Mouse (Mus musculus) CH12.LX (cell line): ENCODE results near the gene Unc119. TPM values are rescaled to one million over a fixed set of nuclear protein-coding genes. Genes with fewer than 3 reads are reported as not detected.

ENCODE experiments used
- DNase-seq: peaks from one replicate; pipeline ENCODE4 v3.0.0-alpha.2; 2013; ENCODE audit errors: extremely low read depth
- H3K27ac ChIP-seq: 2 replicates; pipeline ENCODE4 v1.5.1; 2012; ENCODE audit warnings: low read depth, mild to moderate bottlenecking, control low read depth, moderate library complexity; ENCODE audit not compliant: insufficient read depth
- H3K27me3 ChIP-seq: replicated peaks from 2 replicates; pipeline ENCODE3; 2012; ENCODE audit warnings: inconsistent platforms
- H3K36me3 ChIP-seq, 2 experiments: replicated peaks in 1 of 2; 2 replicates each; pipeline versions ENCODE3 to v1.6.1; 2012; ENCODE audit warnings: inconsistent platforms in 1 of 2, low read length in 1 of 2, mild to moderate bottlenecking in 1 of 2, mixed read lengths in 1 of 2, moderate library complexity in 1 of 2; ENCODE audit not compliant: control insufficient read depth in 1 of 2, insufficient read depth in 1 of 2
- H3K4me1 ChIP-seq, 2 experiments: 2 replicates each; pipeline ENCODE4 v1.6.1; 2012; ENCODE audit warnings: inconsistent platforms in 1 of 2, moderate library complexity in 1 of 2; ENCODE audit not compliant: insufficient read depth in 2 of 2, control insufficient read depth in 1 of 2
- H3K4me2 ChIP-seq: 2 replicates; pipeline ENCODE4 v1.6.1; 2012; ENCODE audit warnings: low read depth, mild to moderate bottlenecking, control low read depth; ENCODE audit not compliant: poor library complexity, insufficient read depth, severe bottlenecking
- H3K4me3 ChIP-seq, 3 experiments: fragments of 150-350 bp in 1 of 3; sonication (generic) in 1 of 3; replicated peaks in 1 of 3; 2 replicates each; pipeline versions ENCODE3 to v1.5.1; 2011 to 2012; ENCODE audit warnings: low read depth in 2 of 3, low read length in 2 of 3, mild to moderate bottlenecking in 2 of 3, moderate library complexity in 2 of 3, control low read depth in 1 of 3, improper control_type of control experiment in 1 of 3, inconsistent platforms in 1 of 3, mixed read lengths in 1 of 3; ENCODE audit not compliant: poor library complexity in 1 of 3
- H3K79me2 ChIP-seq: replicated peaks from 2 replicates; pipeline ENCODE4 v1.6.1; 2012; ENCODE audit warnings: mild to moderate bottlenecking, moderate library complexity; ENCODE audit not compliant: control insufficient read depth, poor library complexity, insufficient read depth, severe bottlenecking; ENCODE audit errors: extremely low read depth
- H3K9ac ChIP-seq: 2 replicates; pipeline ENCODE4 v1.6.1; 2012; ENCODE audit warnings: low read depth, mild to moderate bottlenecking, control low read depth, moderate library complexity; ENCODE audit not compliant: insufficient read depth
- H3K9me3 ChIP-seq: replicated peaks from 2 replicates; pipeline ENCODE3; 2012; ENCODE audit warnings: low read length, inconsistent platforms, mixed read lengths
- CHD2 ChIP-seq: IDR thresholded peaks from 2 replicates; pipeline ENCODE4 v1.6.1; 2011; ENCODE audit warnings: low read length, improper control_type of control experiment
- E2F4 ChIP-seq: IDR thresholded peaks from 2 replicates; pipeline ENCODE4 v1.6.1; 2011; ENCODE audit warnings: low read depth, low read length, improper control_type of control experiment; ENCODE audit not compliant: insufficient replicate concordance
- ELF1 ChIP-seq: IDR thresholded peaks from 2 replicates; pipeline ENCODE4 v1.6.1; 2014; ENCODE audit warnings: low read depth, mild to moderate bottlenecking, inconsistent platforms, low read length, improper control_type of control experiment
- EP300 ChIP-seq: IDR thresholded peaks from 2 replicates; pipeline ENCODE4 v1.6.1; 2011; ENCODE audit warnings: low read length, improper control_type of control experiment
- ETS1 ChIP-seq: conservative IDR thresholded peaks from 2 replicates; pipeline ENCODE4 v1.6.1; 2012; ENCODE audit warnings: low read depth, mild to moderate bottlenecking, inconsistent platforms, low read length, improper control_type of control experiment, moderate library complexity
- GABPA ChIP-seq: IDR thresholded peaks from 2 replicates; pipeline ENCODE4 v1.6.1; 2012; ENCODE audit warnings: low read depth, low read length, improper control_type of control experiment, inconsistent platforms; ENCODE audit not compliant: insufficient replicate concordance
- MAX ChIP-seq: IDR thresholded peaks from 2 replicates; pipeline ENCODE4 v1.6.1; 2011; ENCODE audit warnings: low read length, improper control_type of control experiment
- MXI1 ChIP-seq: IDR thresholded peaks from 2 replicates; pipeline ENCODE4 v1.6.1; 2011; ENCODE audit warnings: mild to moderate bottlenecking, low read depth, low read length, improper control_type of control experiment
- POLR2AphosphoS2 ChIP-seq: IDR thresholded peaks from 2 replicates; pipeline ENCODE4 v1.6.1; 2011; ENCODE audit warnings: low read depth, low read length, improper control_type of control experiment
- SIN3A ChIP-seq: IDR thresholded peaks from 2 replicates; pipeline ENCODE4 v1.6.1; 2012; ENCODE audit warnings: low read length, improper control_type of control experiment, inconsistent platforms
- UBTF ChIP-seq: IDR thresholded peaks from 2 replicates; pipeline ENCODE4 v1.6.1; 2012; ENCODE audit warnings: low read depth, mild to moderate bottlenecking, inconsistent platforms, low read length, improper control_type of control experiment, moderate library complexity
- ZNF384 ChIP-seq: IDR thresholded peaks from 2 replicates; pipeline ENCODE4 v1.6.1; 2012; ENCODE audit warnings: low read depth, low read length, improper control_type of control experiment, inconsistent platforms
- dilution Hi-C: fragments of 300-500 bp; cut with MboI; formaldehyde crosslinking; loops from 2 replicates; pipeline ENCODE4 v1.14.3; 2020; ENCODE audit warnings: low sequenced_read_pairs; ENCODE audit not compliant: extremely low pct_unique_long_range_greater_than_20kb, extremely low pct_ligation_motif_present
- in situ Hi-C: fragments of 300-500 bp; cut with MboI; formaldehyde crosslinking; loops from 3 replicates; pipeline ENCODE4 v1.14.3; 2019; ENCODE audit warnings: low sequenced_read_pairs, low pct_ligation_motif_present, low pct_unique_long_range_greater_than_20kb, mixed read lengths
- polyA plus RNA-seq: library from polyadenylated mRNA; unstranded; fragments of >175 nt; gene quantifications from 2 replicates; pipeline ENCODE4 v1.2.1, GENCODE M21; 2012; ENCODE audit warnings: low read depth; ENCODE audit not compliant: insufficient read length
- total RNA-seq, 2 experiments: library from RNA; depleted of rRNA; stranded (reverse); fragments of 300-350 nt in 1 of 2; fragments of >200 nt in 1 of 2; gene quantifications; 2 replicates each; pipeline ENCODE4 v1.2.3; 2012 to 2014

The Unc119 gene
- total and polyA plus RNA-seq, 3 experiments: 81.6 to 227 (median 173) TPM

DNA sequence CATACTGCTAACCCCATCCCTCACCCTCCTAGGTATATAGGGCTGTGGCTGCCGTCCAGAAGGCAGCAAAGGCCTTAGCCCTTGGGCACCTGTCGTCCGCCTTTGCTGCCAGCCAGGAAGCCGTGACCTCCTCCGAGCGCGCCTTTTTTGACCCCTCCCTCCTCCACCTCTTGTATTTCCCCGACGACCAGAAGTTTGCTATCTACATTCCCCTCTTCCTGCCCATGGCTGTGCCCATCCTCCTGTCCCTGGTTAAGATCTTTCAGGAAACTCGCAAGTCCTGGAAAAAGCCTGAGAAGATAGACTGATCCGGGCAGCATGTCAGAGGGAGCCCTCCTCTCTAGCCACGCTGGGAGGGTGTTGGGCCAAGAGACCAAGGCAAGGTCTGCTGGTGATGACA, 1.6 kb upstream of the Unc119 start:
- Histone ChIP-seq H3K9ac (no peak overlapping the region), H3K4me3 (no peak overlapping the region), H3K9me3 (no peaks in the 10 kb centered on the region), H3K4me1 (peaks cover 13 to 27% of the 10 kb centered on the region in 2 experiments), H3K27me3 (no peaks in the 10 kb centered on the region), H3K4me2 (no peak overlapping the region), H3K36me3 (peaks cover 37 to 54% of the 10 kb centered on the region in 2 experiments), H3K79me2 (peaks cover 8% of the 10 kb centered on the region), H3K27ac (no peak overlapping the region)
- TF ChIP-seq ETS1 (no peak), ELF1 (no peak), GABPA (no peak)
- dilution Hi-C loops (no loop called here), in situ Hi-C loops (no loop called here)
- no peak for DNase-seq

DNA sequence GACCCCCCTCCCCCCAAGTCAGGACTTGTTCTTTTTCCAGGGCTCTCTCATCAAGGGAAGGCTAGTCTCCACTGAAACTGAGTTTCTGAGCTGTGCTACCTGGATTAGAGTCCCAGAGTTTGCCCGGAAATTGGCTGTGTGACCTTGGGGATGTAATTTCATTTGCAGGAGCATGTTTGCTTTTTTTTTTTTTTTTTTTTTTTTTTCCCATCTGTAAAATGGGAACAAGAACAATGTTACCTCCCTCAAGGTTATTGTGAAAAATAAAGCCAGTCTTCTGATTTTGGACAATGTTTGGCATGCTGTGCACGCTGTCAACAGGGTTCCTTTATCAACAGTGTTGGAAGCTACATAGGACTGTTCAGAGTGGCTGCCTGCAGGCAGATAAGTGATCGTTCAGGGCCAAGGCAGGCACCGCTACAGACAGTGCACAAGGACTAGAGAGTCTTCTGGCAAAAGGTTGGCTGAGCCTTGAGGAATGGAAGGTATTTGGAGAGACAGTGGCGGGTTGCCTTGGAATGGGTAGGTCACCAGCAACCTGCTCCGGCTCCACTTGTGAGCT, 1.1 kb downstream of the Unc119 start:
- no peaks in the 10 kb centered on the region for H3K9me3 ChIP-seq
- no peaks in the 10 kb centered on the region for H3K27me3 ChIP-seq
- H3K4me1 ChIP-seq: peaks cover 30 to 54% of the 10 kb centered on the region in 2 experiments
- H3K27ac ChIP-seq: peak overlapping the region; percentile 64
- dilution Hi-C loops (no loop called here), in situ Hi-C loops (no loop called here)
- H3K36me3 ChIP-seq: peaks cover 28 to 46% of the 10 kb centered on the region in 2 experiments
- H3K4me3 ChIP-seq: peak overlapping the region; percentile 73 to 86 (median 75)
- peak overlapping the region; percentile 91 for H3K9ac ChIP-seq
- no peak for DNase-seq
- H3K79me2 ChIP-seq: peaks cover 8% of the 10 kb centered on the region
- peak overlapping the region; percentile 77 for H3K4me2 ChIP-seq
- TF ChIP-seq E2F4: no peak
- peak; percentile 18 for TF ChIP-seq SIN3A
- TF ChIP-seq POLR2AphosphoS2: no peak
- peak; percentile 82 for TF ChIP-seq ZNF384
- TF ChIP-seq UBTF: peak; percentile 3; the same call in 1 of the 2 replicates
- peak; percentile 30; the same call in 1 of the 2 replicates for TF ChIP-seq MAX
- 0 out of 2 replicates have a peak, but pooled peaks have one; percentile 4 for TF ChIP-seq CHD2
- TF ChIP-seq EP300: 0 out of 2 replicates have a peak, but pooled peaks have one; percentile 5
- peak; percentile 47; the same call in 1 of the 2 replicates for TF ChIP-seq MXI1
